Mouse (Mus musculus) cerebellum, adult 11 months (tissue): ENCODE data around the gene Npcd.
A peak's percentile ranks its signal among the peaks of the same experiment; 100 is the strongest.

ENCODE experiments used
- DNase-seq: peaks from one replicate; pipeline ENCODE4 v3.0.0; 2022

Npcd gene

GRCm38 (mm10) chr15:79765361-79765760 is 68.7 kb downstream of the Npcd start:
- DNase-seq, result peak; percentile 65

- DNase-seq, result peak; percentile 53
These were observed 69.3 kb downstream of the Npcd start for GRCm38 (mm10) chr15:79764539-79765267.

GRCm38 (mm10) chr15:79763601-79764246 is 70.3 kb downstream of the Npcd start:
- peak; percentile 77 for DNase-seq

DNA sequence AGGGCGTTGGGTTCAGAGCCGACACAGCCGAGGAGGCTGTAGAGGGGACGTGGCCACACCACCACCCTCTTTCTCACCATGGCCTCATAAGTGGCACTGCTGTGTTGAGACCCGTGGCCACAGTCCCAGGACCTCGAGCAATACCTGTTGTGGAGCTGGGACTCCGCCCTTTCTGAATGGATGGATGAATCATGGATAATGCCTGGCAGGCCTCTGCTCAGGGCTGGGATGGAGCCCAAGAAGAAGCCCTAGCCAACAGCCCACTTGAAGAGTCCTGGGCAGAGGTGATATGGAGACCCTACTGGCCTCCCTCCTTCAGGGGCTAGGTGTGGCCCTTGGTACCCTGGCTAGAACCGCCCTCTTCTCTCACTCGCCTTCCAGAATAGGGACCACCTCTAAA is 71.0 kb downstream of the Npcd start:
- DNase-seq, result no peak

- no peak for DNase-seq
These were observed 73.1 kb downstream of the Npcd start for GRCm38 (mm10) chr15:79760956-79761355.

GRCm38 (mm10) chr15:79757118-79757517 is 76.9 kb downstream of the Npcd start:
- no peak for DNase-seq

DNA sequence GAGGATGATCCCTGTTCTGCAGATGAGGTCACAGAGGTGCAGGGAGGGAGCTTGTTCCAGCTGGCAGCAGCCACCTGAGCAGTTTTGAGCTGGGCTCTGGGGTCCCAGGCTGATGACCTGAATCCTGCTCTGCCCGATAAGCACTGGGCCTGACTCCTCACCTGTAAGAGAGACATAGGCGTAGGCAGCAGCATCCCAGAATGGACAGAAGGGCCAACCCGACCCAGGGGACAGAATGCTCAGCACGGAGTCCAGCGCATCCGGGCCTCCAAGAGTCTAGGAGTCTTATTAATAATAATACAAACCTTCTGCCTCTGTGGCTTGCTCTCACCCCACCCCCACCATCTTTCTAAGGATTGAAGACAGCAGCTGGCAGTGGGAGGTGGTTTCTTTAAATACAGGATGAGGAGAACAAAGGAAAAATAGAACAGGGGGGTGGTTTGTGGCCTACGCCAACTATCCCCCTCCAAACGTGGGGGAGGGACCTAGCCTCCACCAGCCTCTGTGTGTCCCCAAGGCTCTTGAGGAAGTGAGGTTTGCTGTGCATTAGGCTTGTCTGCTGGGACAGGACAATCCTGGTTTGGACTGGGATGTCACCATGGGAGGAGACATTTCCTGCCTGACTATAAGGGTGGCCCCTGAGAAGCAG is 77.9 kb downstream of the Npcd start:
- no peak for DNase-seq

DNA sequence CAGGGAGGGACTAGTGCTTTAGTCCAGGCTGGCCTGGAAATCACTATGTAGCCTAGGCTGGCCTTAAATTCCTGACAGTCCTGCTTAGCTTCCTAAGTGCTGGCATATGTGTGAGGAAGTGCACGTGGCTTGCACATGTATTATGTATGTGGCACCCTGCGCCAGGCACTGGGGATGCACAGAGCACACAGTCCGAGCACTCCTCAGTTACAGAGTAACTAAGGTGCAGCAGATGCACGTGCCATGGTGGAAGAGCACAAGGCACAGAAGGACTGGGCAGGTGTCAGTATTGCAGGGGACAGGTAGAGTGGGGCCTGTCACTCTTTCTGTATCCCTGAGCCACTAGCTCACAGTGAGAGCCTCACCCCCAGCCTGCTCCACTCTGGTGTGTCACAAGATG is 78.9 kb downstream of the Npcd start:
- DNase-seq, result no peak

- no peak for DNase-seq
These were observed 80.2 kb downstream of the Npcd start for GRCm38 (mm10) chr15:79753873-79754272.

GRCm38 (mm10) chr15:79753420-79753752 is 80.7 kb downstream of the Npcd start:
- no peak for DNase-seq

DNA sequence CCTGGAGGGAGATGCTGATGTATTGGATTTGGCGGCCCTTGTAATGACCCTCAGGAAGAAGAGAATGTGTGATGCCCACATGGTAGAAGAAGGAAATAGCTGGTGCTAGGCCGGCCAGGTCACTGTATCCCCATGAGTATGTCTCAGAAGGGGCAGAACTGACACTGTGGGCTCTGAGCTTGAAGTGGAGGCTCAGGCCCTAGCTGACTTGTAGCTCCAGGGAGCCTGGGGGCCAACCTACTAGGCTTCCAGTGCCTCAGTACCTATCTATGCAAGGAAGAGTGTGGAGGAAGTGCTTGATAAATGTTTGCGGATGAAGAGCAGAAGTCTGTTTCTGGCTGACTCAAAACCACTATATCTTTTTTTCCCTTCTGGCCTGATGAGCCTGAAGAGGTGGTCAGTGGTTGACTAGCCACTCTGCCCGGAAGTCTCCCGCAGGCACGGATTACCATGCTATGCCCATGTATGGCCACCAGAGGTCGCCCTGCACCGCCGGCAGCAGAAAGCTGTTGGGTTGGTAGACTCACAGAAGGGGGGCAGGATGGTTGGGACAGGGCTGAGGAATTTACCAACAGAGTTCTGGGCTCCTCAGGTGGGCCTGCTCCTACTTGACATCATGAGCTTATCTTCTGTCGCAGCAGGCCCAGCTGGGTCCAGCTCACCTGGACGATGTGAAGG is 81.2 kb downstream of the Npcd start:
- peak; percentile 79 for DNase-seq

DNA sequence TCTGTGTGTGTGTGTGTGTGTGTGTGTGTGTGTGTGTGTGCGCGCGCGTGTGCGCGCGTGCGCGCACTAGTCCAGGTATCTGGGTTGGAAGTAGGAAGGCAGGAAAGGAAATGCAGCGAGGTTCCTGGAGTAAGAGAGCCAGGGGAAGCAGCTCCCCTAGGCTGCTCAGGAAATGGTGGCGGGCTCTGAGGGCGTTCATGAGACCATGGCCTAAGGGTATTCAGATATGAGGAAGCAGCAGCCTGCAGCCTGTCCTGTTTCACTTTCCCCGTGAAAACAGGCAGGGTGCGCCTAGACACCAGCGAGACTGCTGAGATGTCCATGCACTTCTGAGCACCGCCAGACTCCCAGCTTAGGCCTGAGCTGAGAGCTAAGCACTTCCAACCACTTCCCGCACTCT is 82.3 kb downstream of the Npcd start:
- DNase-seq, result no peak

DNA sequence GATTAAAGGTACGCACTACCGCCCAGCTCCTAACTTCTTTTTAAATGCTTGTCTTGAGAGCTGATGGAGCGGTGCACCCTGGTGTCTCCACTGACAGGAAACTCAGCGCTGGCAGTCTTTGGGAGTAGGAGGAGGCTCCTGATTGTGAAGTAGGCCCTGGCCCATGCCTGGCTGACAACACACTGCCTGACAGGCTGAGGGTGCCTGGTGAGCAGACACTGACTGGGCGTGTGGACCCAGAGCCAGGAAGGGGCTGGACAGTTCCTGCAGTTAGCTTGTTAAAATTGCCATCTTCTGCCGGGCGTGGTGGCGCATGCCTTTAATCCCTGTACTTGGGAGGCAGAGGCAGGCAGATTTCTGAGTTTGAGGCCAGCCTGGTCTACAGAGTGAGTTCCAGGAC is 83.8 kb downstream of the Npcd start:
- no peak for DNase-seq

DNA sequence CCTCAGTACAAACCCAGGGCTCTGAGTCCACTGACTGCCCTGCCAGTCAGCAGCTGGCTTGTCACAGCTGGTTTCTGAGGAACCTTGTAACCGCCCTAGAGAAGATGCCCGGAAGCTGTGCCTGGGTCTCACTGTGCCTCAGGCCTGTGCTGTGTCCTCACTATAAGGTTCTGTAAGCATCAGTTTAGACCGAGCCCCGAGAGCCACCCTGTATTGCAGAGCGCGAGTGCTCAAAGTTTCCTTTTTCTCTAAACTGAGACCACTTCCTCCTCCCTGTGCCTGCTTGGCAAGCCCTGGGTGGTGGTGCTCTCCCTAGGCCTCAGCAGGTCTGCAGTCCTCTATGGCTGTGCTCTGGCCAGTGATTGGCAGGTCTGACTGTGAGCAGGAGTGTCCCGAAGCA is 84.9 kb downstream of the Npcd start:
- no peak for DNase-seq

DNA sequence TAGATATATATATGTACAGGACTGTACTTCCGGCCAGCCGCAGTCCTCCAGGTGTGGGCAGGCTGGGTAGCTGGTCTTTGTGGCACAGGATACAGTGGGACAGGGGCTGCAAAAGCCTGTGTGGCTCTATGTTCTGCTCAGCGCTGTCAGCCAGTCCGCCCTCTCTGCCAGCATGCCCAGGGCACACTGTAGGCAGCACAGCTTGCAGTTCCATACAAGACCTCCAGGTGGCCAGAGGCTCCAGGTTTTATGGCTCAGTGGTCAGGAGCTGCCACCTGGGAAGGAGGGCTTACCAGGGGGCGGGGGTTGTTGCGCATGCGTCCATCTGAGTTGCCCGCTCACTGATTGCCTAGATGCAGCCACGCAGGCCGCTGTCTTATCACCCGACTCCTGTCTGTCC is 86.0 kb downstream of the Npcd start:
- no peak for DNase-seq

- no peak for DNase-seq
These were observed 88.2 kb downstream of the Npcd start for GRCm38 (mm10) chr15:79745883-79746282.

- DNase-seq, result no peak
These were observed 88.7 kb downstream of the Npcd start for GRCm38 (mm10) chr15:79745312-79745711.

GRCm38 (mm10) chr15:79744742-79745141 is 89.3 kb downstream of the Npcd start:
- DNase-seq, result no peak

DNA sequence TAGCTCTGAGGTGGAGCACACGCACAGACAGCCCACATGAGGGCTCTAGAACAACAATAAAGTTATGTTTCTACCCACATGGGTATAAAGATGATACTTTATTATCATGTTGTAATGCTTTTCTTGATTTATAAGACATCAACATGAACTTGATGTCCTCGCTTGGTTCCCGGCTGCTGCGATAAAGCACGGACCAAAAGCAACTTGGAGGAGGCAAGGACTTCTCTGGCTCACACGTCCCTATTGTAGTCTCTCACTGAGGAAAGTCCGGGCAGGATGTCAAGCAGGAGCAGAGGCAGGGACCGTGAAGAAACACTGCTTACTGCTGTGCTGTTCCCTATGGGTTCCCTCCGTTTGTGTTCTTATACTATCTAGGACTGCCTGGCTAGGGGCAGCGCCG is 90.0 kb downstream of the Npcd start:
- DNase-seq, result no peak

GRCm38 (mm10) chr15:79742706-79743023 is 91.4 kb downstream of the Npcd start:
- no peak for DNase-seq

DNA sequence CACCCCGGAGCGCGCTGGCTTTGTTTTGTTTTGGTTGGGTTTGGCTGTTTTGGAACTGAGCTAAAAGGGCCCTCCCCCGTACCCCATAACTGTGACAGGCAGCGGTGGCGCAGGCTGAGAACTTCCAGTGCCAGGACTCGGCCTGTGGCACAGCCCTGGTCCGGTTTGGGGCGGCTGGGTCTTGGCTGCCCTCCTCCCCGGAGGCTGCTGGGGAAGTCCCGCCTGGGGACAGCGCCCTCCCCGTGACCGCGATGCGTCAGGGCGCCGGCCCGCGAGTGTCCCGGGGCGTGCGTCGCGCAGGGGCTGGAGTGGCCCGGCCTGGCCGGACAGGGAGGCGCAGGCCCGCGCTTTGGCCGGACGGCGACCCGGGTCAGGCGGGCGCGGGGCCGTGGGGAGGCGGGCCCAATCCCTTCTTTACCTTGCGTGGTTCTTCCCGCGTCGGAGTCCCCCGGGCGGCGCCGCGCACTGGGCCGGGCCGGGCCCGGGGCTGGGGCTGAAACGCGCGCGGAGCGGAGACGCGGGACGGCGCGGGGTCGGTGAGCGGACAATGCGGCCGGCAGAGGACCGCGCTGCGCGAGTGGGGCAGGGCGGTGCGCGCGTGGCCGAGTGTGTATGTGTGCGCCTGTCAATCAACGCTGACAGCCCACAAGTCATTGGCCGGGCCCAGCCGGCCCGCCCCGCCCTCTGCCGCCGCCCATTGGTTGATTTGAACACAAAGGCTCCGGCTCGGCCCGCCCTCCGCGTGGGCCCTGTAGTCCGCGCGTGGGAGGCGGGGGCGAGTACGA is 91.9 kb downstream of the Npcd start, which contains the start of gene Sun2:
Sun2 (minus strand) TSS at position 616 of the 785 bp plus-strand sequence.
- peak; percentile 94 for DNase-seq

DNA sequence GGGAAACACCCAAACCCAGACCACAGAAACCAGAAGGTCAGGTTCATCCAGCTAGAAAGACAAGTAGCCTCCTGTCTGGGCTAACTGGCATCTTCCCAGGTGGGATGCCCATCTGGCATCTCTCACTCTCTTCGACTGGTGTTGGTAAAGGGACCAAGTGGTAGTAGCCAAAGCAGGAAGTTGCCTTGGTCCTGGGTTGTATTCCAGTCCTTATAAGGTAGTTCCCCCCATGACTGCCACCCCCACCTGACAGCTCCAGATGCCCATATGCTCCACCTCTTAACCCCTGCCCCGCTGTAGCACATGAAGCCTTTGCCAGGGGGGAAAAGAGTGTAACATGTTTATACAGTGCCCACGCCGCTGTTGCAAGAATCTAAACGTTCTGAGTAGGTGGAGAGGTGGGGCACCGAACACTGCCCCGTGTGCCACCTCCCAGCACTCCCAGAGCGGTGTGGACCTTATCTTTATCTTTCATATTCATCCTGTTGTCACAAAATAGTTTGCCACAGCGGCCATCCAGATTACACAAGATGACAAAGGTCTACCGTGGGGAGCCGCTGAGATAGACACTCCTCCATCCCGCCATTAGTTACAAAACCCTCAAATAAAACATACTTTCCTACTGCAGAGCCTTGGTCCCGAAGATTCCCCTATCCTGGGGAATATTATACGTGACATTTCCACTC is 92.7 kb downstream of the Npcd start:
- DNase-seq, result no peak
